In the genomic region with DNA sequence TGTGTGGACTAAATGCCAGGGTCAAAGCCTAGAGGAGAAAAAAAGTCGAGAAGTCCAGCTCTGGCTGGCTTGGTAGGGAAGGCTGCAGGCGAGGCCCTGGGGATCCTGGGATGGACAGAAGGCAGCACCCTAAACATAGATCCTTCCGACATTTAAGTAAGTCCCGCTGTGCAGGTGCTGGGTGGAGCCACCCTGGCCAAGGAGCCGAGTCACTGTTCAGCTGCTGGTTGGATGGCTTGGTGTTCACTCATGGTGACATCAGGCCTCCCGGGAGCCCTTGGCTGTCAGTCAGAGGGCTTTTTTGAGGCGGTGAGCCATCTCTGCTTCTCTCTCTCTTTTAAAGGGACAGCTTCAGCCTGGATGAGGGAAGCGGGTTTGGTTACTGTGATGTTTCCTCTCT, we compare ENCODE assay signal across 9 mouse cellular contexts. TPM values are rescaled to one million over a fixed set of nuclear protein-coding genes. Genes with fewer than 3 reads are reported as not detected.
DNase-seq lines count a peak whose midpoint lies in the region; ATAC-seq and TF ChIP-seq lines count a peak whose summit lies in the region.
"Had no signal": no experiment of that assay in that cellular context is flagged by ENCODE, and none has a peak within 500 bp of the region (broad histone marks: within the 10 kb centered on the region; RNA-seq: fewer than 3 reads in every experiment).

No protein-coding gene starts in this region.

- H3K27ac ChIP-seq in thymus, adult 2 months (ENCODE audit: control insufficient read depth, insufficient read depth, low read length) = no peak overlapping the region
- H3K27ac ChIP-seq: embryonic facial prominence, embryonic 15.5 days had no signal

- ATAC-seq in cerebellum, adult (ENCODE audit: insufficient number of reproducible peaks, low FRiP score, low TSS enrichment) = peak; percentile 98

- no peaks in the 10 kb centered on the region; the same call in 1 of the 2 replicates for H3K27me3 ChIP-seq in thymus, adult 2 months (ENCODE audit: control insufficient read depth, insufficient read depth, low read length)

- TF ChIP-seq POLR2A in thymus, adult 2 months (IDR thresholded peaks at IDR 0.05; ENCODE audit: control insufficient read depth, extremely low read depth, insufficient read depth, low read length, poor library complexity) = no peak

- H3K36me3 ChIP-seq in thymus, adult 2 months (ENCODE audit: control insufficient read depth, insufficient read depth, low read length) = no peaks in the 10 kb centered on the region
- H3K36me3 ChIP-seq: embryonic facial prominence, embryonic 15.5 days had no signal

- no peak overlapping the region for H3K4me3 ChIP-seq in thymus, adult 2 months (ENCODE audit: control insufficient read depth, insufficient read depth, low read length)
- H3K4me3 ChIP-seq: embryonic facial prominence, embryonic 15.5 days had no signal

- DNase-seq in lung, postnatal 4 days = peak; percentile 18 to 33
- no peak for DNase-seq in lung, postnatal 14 days
- peak; percentile 72 to 79 for DNase-seq in heart, adult 18-20 months
- DNase-seq in left cerebral cortex, adult 9 months (ENCODE audit: low spot score in 2 of 2) = peak; percentile 46 to 55
- no peak for DNase-seq in layer of hippocampus, postnatal 25 days (ENCODE audit: extremely low spot score in 1 of 2, low spot score in 1 of 2)
- DNase-seq in thymus, postnatal 36 days = no peak
- no peak for DNase-seq in thymus, adult 2 months

- 34% methylated on average over 8 of the region's 8 CpGs for WGBS in thymus, adult 2 months

- no peaks in the 10 kb centered on the region for H3K4me1 ChIP-seq in thymus, adult 2 months (replicated peaks; ENCODE audit: control insufficient read depth, insufficient read depth, low read length)
- H3K4me1 ChIP-seq: embryonic facial prominence, embryonic 15.5 days had no signal

- TF ChIP-seq CTCF in thymus, adult 2 months (IDR thresholded peaks at IDR 0.05; ENCODE audit: borderline replicate concordance, control insufficient read depth, extremely low read depth, insufficient read depth, low read length, poor library complexity) = no peak

RNA-seq across cellular contexts. Expression of a gene that starts 21.0 kb away (rescaled TPM):
- 1 to 10 TPM; 2.0 to 2.2 TPM for total RNA-seq in heart, adult 18-20 months (2021)
- total RNA-seq in layer of hippocampus, postnatal 25 days (2021) = 10 to 100 TPM; 42.6 to 47.9 TPM
- polyA plus RNA-seq in thymus, adult 2 months (2012; rRNA removed) = 0.04 and 0.18 TPM in 2 replicates

RNA-seq across cellular contexts. Expression of a gene that starts 55.2 kb away (rescaled TPM):
- total RNA-seq in heart, adult 18-20 months (2021) = 10 to 100 TPM; 75.9 to 82.7 TPM
- 100 to 1,000 TPM; 506 to 588 TPM for total RNA-seq in layer of hippocampus, postnatal 25 days (2021)
- polyA plus RNA-seq in thymus, adult 2 months (2012; rRNA removed) = 39.1 and 42.5 TPM in 2 replicates

Comparison
In these comparisons a context has a peak if more than half of its experiments do, and no peak if none do; other contexts are left out.
1. DNase-seq: peak in lung, postnatal 4 days (2 of 2), heart, adult 18-20 months (2 of 2) and left cerebral cortex, adult 9 months (2 of 2); none in lung, postnatal 14 days (single experiment), layer of hippocampus, postnatal 25 days (0 of 2), thymus, postnatal 36 days (0 of 2) and thymus, adult 2 months (single experiment).
2. RNA of a gene that starts 21.0 kb away (total RNA-seq): 42.6 to 47.9 TPM in layer of hippocampus, postnatal 25 days; 2.0 to 2.2 TPM in heart, adult 18-20 months; every median in the first group is over 10 times any median in the second.
3. RNA of a gene that starts 55.2 kb away (total RNA-seq): 506 to 588 TPM in layer of hippocampus, postnatal 25 days; 75.9 to 82.7 TPM in heart, adult 18-20 months; every median in the first group is over 4 times any median in the second.